Mouse (Mus musculus) embryonic facial prominence, embryonic 12.5 days (tissue): ENCODE measurements around the gene Cdsn. TPM values are rescaled to one million over a fixed set of nuclear protein-coding genes. Genes with fewer than 3 reads are reported as not detected.

Source experiments
- ATAC-seq: fragments of 200-750 bp; cut with Nextera tagmentation; 2 replicates; pipeline ENCODE4 v1.8.0; 2017; ENCODE audit not compliant: insufficient number of reproducible peaks, insufficient read depth, low FRiP score, low TSS enrichment
- H3K27ac ChIP-seq: fragments of 300-500 bp; sonication (generic); 2 replicates; pipeline ENCODE4 v1.5.1; 2016; ENCODE audit warnings: mild to moderate bottlenecking
- H3K27me3 ChIP-seq: fragments of 300-500 bp; sonication (generic); 2 replicates; pipeline ENCODE4 v1.6.1; 2016; ENCODE audit warnings: mild to moderate bottlenecking, moderate library complexity
- H3K36me3 ChIP-seq: fragments of 300-500 bp; sonication (generic); 2 replicates; pipeline ENCODE4 v1.6.1; 2016; ENCODE audit warnings: mild to moderate bottlenecking
- H3K4me1 ChIP-seq: fragments of 300-500 bp; sonication (generic); 2 replicates; pipeline ENCODE4 v1.6.1; 2016
- H3K4me2 ChIP-seq: fragments of 300-500 bp; sonication (generic); replicated peaks from 2 replicates; pipeline ENCODE4 v1.6.1; 2016; ENCODE audit warnings: mild to moderate bottlenecking, moderate library complexity
- H3K4me3 ChIP-seq: fragments of 300-500 bp; sonication (generic); 2 replicates; pipeline ENCODE4 v1.5.1; 2016; ENCODE audit warnings: mild to moderate bottlenecking
- H3K9ac ChIP-seq: fragments of 300-500 bp; sonication (generic); 2 replicates; pipeline ENCODE4 v1.6.1; 2016; ENCODE audit warnings: mild to moderate bottlenecking, moderate library complexity
- H3K9me3 ChIP-seq: fragments of 300-500 bp; sonication (generic); 2 replicates; pipeline ENCODE4 v1.6.1; 2016; ENCODE audit warnings: mild to moderate bottlenecking, moderate library complexity
- WGBS: fragments of 180-500 bp; shearing (Covaris S2); methylation state at CpG from one replicate; pipeline ENCODE4 v1.1.7; 2016; 5-methylcytosine and 5-hydroxymethylcytosine counted together
- polyA plus RNA-seq: library from polyadenylated mRNA; unstranded; fragments of >200 nt; fragmentation: Nextera tagmentation; extraction: Ambion mirVana; gene quantifications from 2 replicates; pipeline ENCODE4 v1.2.1, GENCODE M21; 2016

Cdsn gene
- polyA plus RNA-seq, 1 experiment from 2014 or later = 0.08 TPM

DNA sequence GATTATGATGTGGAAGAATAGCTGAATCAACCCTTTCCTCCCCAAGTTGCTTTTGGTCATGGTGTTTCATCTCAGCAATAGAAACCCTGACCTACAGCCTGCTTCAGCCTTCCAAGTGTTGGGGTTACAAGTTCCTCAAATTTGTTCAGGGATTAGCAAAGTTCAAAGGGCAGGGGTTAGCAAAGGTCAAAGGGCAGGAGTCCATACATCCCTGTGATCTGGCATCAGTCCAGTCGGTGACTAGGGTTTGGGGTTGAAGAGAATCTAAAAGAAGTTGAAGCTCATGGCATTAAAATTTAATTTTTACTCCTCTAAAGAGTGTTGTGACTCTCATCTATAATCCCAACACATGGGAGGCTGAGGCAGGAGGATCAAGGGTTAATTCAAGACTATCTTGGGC is 13.5 kb upstream of the Cdsn start:
- no peaks in the 10 kb centered on the region for H3K4me1 ChIP-seq
- H3K36me3 ChIP-seq = no peaks in the 10 kb centered on the region
- no peak overlapping the region for H3K9ac ChIP-seq
- ATAC-seq = no peak
- no peak overlapping the region for H3K4me2 ChIP-seq
- no peaks in the 10 kb centered on the region for H3K27me3 ChIP-seq
- H3K27ac ChIP-seq = no peak overlapping the region
- WGBS = 74% methylated on average over 1 of the region's 1 CpGs
- no peak overlapping the region for H3K4me3 ChIP-seq
- H3K9me3 ChIP-seq = no peaks in the 10 kb centered on the region

GRCm38 (mm10) chr17:35539540-35539939 is 12.4 kb upstream of the Cdsn start:
- Histone ChIP-seq H3K9me3 (no peaks in the 10 kb centered on the region), H3K4me3 (no peak overlapping the region), H3K36me3 (no peaks in the 10 kb centered on the region), H3K9ac (no peak overlapping the region), H3K27me3 (no peaks in the 10 kb centered on the region), H3K4me1 (no peaks in the 10 kb centered on the region), H3K27ac (no peak overlapping the region), H3K4me2 (no peak overlapping the region)
- ATAC-seq = no peak
- 58% methylated on average over 10 of the region's 10 CpGs for WGBS

- Histone ChIP-seq H3K9ac (no peak overlapping the region), H3K9me3 (no peaks in the 10 kb centered on the region), H3K4me2 (no peak overlapping the region), H3K27ac (no peak overlapping the region), H3K36me3 (no peaks in the 10 kb centered on the region), H3K27me3 (no peaks in the 10 kb centered on the region), H3K4me3 (no peak overlapping the region), H3K4me1 (0 out of 2 replicates have a peak, but pooled peaks cover 6% of the 10 kb centered on the region)
- ATAC-seq = no peak
- 80% methylated on average over 15 of the region's 15 CpGs for WGBS
Observed at GRCm38 (mm10) chr17:35542761-35543411, 9.0 kb upstream of the Cdsn start.

DNA sequence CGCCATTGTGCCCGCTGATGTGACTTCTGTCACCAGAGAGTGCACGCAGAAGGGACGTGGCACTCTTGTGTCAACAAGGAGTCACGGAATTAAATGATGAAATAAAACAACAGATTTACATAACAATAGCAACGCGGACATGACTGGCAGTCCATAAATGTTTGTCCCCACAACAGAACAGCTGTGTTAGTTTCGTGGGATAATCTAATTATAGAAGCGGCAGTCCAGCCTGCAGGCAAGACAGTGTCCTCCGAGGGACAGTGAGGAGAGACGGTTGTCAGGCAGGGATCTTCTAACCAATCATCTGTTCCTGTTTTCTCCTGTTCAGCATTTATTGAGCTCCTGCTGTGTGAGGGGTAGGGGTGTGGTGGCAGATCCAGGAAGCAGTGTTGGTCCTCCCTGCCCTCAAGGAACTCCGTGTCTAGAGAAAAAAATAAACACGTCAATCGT is 8.5 kb upstream of the Cdsn start:
- ATAC-seq = no peak
- 0 out of 2 replicates have a peak, but pooled peaks cover 6% of the 10 kb centered on the region for H3K4me1 ChIP-seq
- H3K27ac ChIP-seq = no peak overlapping the region
- no peak overlapping the region for H3K4me3 ChIP-seq
- no peaks in the 10 kb centered on the region for H3K27me3 ChIP-seq
- no peak overlapping the region for H3K4me2 ChIP-seq
- no peak overlapping the region for H3K9ac ChIP-seq
- H3K36me3 ChIP-seq = no peaks in the 10 kb centered on the region
- no peaks in the 10 kb centered on the region for H3K9me3 ChIP-seq
- WGBS = 46% methylated on average over 14 of the region's 14 CpGs

GRCm38 (mm10) chr17:35544001-35544400 is 7.9 kb upstream of the Cdsn start:
- WGBS = 81% methylated on average over 6 of the region's 6 CpGs
- no peak overlapping the region for H3K4me2 ChIP-seq

GRCm38 (mm10) chr17:35544680-35545079 is 7.2 kb upstream of the Cdsn start:
- no peak overlapping the region for H3K9ac ChIP-seq
- no peak overlapping the region for H3K27ac ChIP-seq
- H3K27me3 ChIP-seq = no peaks in the 10 kb centered on the region
- ATAC-seq = no peak
- no peak overlapping the region for H3K4me3 ChIP-seq
- H3K9me3 ChIP-seq = no peaks in the 10 kb centered on the region
- no peak overlapping the region for H3K4me2 ChIP-seq
- H3K4me1 ChIP-seq = 0 out of 2 replicates have a peak, but pooled peaks cover 10% of the 10 kb centered on the region
- 28% methylated on average over 6 of the region's 6 CpGs for WGBS
- no peaks in the 10 kb centered on the region for H3K36me3 ChIP-seq

More at GRCm38 (mm10) chr17:35544001-35544400, 7.9 kb upstream of the Cdsn start:
- Histone ChIP-seq H3K27ac (no peak overlapping the region), H3K27me3 (no peaks in the 10 kb centered on the region), H3K4me3 (no peak overlapping the region), H3K4me1 (0 out of 2 replicates have a peak, but pooled peaks cover 6% of the 10 kb centered on the region), H3K9ac (no peak overlapping the region), H3K9me3 (no peaks in the 10 kb centered on the region), H3K36me3 (no peaks in the 10 kb centered on the region)
- no peak for ATAC-seq

DNA sequence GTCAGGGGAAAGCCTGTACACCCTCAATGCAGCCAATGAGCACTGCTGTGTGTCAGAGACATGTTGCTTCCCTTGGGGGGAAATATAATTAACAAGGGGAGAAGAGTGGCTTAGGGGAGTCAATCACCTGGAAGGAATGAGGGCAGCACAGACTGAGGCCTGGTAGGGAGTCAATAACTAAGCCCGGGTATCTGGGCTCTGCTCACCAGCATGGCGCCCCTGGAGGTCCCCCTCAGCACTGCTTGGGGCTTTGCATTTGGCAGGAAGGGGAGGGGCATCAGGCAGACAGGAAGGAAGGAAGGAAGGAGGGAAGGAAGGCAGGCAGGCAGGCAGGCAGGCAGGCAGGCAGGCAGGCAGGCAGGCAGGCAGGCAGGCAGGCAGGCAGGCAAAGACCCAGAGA is 4.5 kb upstream of the Cdsn start:
- ATAC-seq = no peak
- Histone ChIP-seq H3K9me3 (no peaks in the 10 kb centered on the region), H3K4me1 (0 out of 2 replicates have a peak, but pooled peaks cover 11% of the 10 kb centered on the region), H3K27ac (no peak overlapping the region), H3K27me3 (no peaks in the 10 kb centered on the region), H3K9ac (no peak overlapping the region), H3K4me2 (no peak overlapping the region), H3K36me3 (no peaks in the 10 kb centered on the region), H3K4me3 (no peak overlapping the region)
- whole genome bisulfite sequencing = 63% methylated on average over 2 of the region's 2 CpGs

- no peak for ATAC-seq
- Histone ChIP-seq H3K4me2 (no peak overlapping the region), H3K36me3 (no peaks in the 10 kb centered on the region), H3K4me3 (no peak overlapping the region), H3K9me3 (no peaks in the 10 kb centered on the region), H3K4me1 (0 out of 2 replicates have a peak, but pooled peaks cover 11% of the 10 kb centered on the region), H3K27me3 (no peaks in the 10 kb centered on the region), H3K9ac (no peak overlapping the region), H3K27ac (no peak overlapping the region)
- 18% methylated on average over 5 of the region's 5 CpGs for WGBS
Observed at GRCm38 (mm10) chr17:35548636-35549035, 3.3 kb upstream of the Cdsn start.

DNA sequence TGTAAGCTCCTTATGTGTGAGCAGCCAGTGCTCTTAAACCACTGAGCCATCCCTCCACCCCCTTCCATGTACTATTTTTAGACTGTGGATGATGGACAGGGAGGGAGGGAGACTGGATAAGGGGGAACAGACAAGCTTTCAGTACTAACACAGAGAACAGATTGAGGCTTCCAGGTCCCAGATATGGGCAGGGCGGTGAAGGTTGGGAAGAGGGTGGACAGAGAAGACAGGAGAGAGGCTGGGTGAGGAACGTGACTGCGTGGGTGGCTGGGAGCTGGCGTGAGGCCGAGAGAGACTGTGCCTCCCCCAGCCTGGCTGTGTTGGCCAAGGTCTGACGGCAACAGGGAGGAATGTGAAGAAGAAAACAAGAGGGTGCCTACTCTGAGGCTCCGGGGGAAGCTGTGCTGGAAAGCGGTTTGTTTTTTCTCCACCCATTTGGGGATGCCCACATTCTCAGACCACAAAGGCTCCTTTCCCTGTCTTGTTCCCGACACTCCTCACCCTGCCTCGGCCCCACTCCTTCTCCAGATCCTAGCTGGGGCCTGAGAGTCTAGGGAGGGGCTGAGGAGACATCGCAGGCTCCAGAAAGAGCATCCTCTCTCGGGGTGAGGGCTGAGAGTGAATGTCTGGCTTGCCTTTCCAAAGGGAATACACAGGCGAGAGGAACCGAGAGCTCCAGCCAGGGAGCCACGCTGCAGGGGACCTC is 2.3 kb upstream of the Cdsn start:
- Histone ChIP-seq H3K36me3 (no peaks in the 10 kb centered on the region), H3K9me3 (no peaks in the 10 kb centered on the region), H3K4me3 (no peak overlapping the region), H3K4me1 (0 out of 2 replicates have a peak, but pooled peaks cover 11% of the 10 kb centered on the region), H3K27ac (peak overlapping the region; percentile 64), H3K27me3 (no peaks in the 10 kb centered on the region), H3K4me2 (no peak overlapping the region; the same call in 1 of the 2 replicates), H3K9ac (no peak overlapping the region)
- 49% methylated on average over 15 of the region's 15 CpGs for WGBS
- no peak for ATAC-seq

DNA sequence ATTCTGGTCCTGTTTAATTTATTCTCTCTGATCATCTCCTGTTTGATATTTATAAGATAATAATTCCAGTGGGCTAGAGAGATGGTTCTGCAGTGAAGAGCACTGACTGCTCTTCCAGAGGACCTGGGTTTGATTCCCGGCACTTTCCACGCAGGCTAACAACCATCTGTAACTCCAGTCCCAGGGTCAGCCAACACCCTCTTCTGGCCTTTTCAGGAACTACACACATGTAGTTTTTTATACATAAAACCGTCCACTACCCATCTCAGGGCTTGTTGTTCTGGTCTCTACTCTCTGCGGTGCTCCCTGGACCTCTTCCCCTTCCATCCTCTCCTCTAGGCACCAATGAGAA is 1.8 kb upstream of the Cdsn start:
- no peaks in the 10 kb centered on the region for H3K9me3 ChIP-seq
- no peaks in the 10 kb centered on the region for H3K36me3 ChIP-seq
- H3K4me1 ChIP-seq = 0 out of 2 replicates have a peak, but pooled peaks cover 11% of the 10 kb centered on the region
- no peak overlapping the region for H3K4me2 ChIP-seq
- H3K27me3 ChIP-seq = no peaks in the 10 kb centered on the region
- H3K9ac ChIP-seq = no peak overlapping the region
- H3K27ac ChIP-seq = no peak overlapping the region
- no peak overlapping the region for H3K4me3 ChIP-seq
- WGBS = 91% methylated on average over 4 of the region's 4 CpGs
- no peak for ATAC-seq

DNA sequence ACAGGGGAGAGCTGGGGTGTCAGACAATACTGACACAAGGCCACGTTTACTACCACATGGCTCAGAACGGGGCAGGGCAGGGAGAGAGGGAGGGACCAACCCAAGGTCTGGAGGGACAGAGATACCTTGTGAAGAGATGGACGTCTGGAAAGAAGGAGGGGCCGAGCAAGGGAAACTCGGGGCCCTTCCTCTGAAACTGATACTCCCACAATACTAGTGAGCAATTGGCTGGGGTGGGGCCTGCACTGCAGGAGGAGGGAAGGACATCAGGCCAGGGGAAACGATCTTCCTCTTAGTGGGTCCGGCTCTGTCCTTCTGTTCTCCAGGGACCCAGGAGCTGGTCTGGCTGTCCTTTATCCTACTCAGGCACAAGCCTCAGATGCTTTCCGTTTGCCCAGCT is 1.1 kb upstream of the Cdsn start:
- ATAC-seq = no peak
- Histone ChIP-seq H3K27me3 (no peaks in the 10 kb centered on the region), H3K36me3 (no peaks in the 10 kb centered on the region), H3K9ac (no peak overlapping the region), H3K4me1 (0 out of 2 replicates have a peak, but pooled peaks cover 11% of the 10 kb centered on the region), H3K9me3 (no peaks in the 10 kb centered on the region), H3K4me2 (no peak overlapping the region), H3K4me3 (no peak overlapping the region), H3K27ac (no peak overlapping the region)
- 35% methylated on average over 8 of the region's 8 CpGs for WGBS

DNA sequence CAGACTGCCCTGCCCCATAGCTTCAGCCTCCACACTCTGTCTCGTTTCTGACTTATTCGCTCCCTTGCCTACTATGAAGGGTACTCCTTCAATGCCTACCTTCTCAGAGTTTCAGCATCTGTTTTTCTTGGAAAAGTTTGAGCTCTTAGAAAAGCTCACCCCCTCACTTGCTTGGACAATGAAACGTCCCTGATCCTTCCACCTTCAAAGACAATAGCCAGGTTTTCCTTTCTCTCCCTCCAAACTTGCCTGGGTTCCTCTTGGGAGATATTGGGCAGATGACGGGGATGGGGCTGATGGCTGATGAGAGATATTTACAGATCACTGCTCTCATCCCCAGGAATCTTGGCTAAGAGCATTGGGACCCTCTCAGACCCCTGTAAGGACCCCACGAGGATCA is 2.4 kb downstream of the Cdsn start:
- no peaks in the 10 kb centered on the region for H3K27me3 ChIP-seq
- no peak for ATAC-seq
- 0 out of 2 replicates have a peak, but pooled peaks cover 5% of the 10 kb centered on the region for H3K4me1 ChIP-seq
- H3K4me3 ChIP-seq = no peak overlapping the region
- H3K9me3 ChIP-seq = no peaks in the 10 kb centered on the region
- H3K27ac ChIP-seq = no peak overlapping the region
- H3K36me3 ChIP-seq = no peaks in the 10 kb centered on the region
- H3K9ac ChIP-seq = no peak overlapping the region
- WGBS = 80% methylated on average over 5 of the region's 5 CpGs
- H3K4me2 ChIP-seq = no peak overlapping the region
